Mouse (Mus musculus) heart, adult 8-10 months (tissue): ENCODE measurements around the gene Kcnrg. TPM values are rescaled to one million over a fixed set of nuclear protein-coding genes. Genes with fewer than 3 reads are reported as not detected.
"Not testable (repeated sequence)": the region's sequence is repeated elsewhere in the genome, so short reads cannot be mapped to it uniquely, and the experiment has no call there.

ENCODE experiments used
- DNase-seq: peaks from one replicate; pipeline ENCODE4 v3.0.0; 2022; ENCODE audit warnings: low spot score
- total RNA-seq, 4 experiments: library from RNA; stranded (reverse); gene quantifications; 2 replicates each; pipeline ENCODE4 v1.2.4; 2022

Gene Kcnrg
- under 1 TPM in 2 of 4 experiments, not detected in 2; 0.12 to 0.16 TPM for total RNA-seq

GRCm38 (mm10) chr14:61607157-61607556, at the start of gene Kcnrg:
Kcnrg (plus strand) TSS chr14:61607457.
- DNase-seq = no peak

- no peak for DNase-seq
Measured at GRCm38 (mm10) chr14:61558901-61559300, 48.4 kb upstream of the Kcnrg start.

- no peak for DNase-seq
Measured at GRCm38 (mm10) chr14:61559856-61560255, 47.4 kb upstream of the Kcnrg start.

GRCm38 (mm10) chr14:61566211-61566610, 41.0 kb upstream of the Kcnrg start:
- not testable (repeated sequence) for DNase-seq

GRCm38 (mm10) chr14:61569344-61569743, 37.9 kb upstream of the Kcnrg start:
- no peak for DNase-seq

GRCm38 (mm10) chr14:61571366-61571765, 35.9 kb upstream of the Kcnrg start:
- peak; percentile 82 for DNase-seq

- no peak for DNase-seq
Measured at GRCm38 (mm10) chr14:61572131-61572530, 35.1 kb upstream of the Kcnrg start.

- peak; percentile 49 for DNase-seq
Measured at GRCm38 (mm10) chr14:61575066-61575465, 32.2 kb upstream of the Kcnrg start.

GRCm38 (mm10) chr14:61575941-61576340, 31.3 kb upstream of the Kcnrg start:
- DNase-seq = no peak

GRCm38 (mm10) chr14:61589288-61590065, 17.8 kb upstream of the Kcnrg start:
- no peak for DNase-seq

GRCm38 (mm10) chr14:61596719-61597426, 10.4 kb upstream of the Kcnrg start:
- no peak for DNase-seq

- DNase-seq = no peak
Measured at GRCm38 (mm10) chr14:61597968-61598367, 9.3 kb upstream of the Kcnrg start, which contains the start of gene Trim13. Trim13 (plus strand) TSS chr14:61598247.

GRCm38 (mm10) chr14:61599057-61599806, 8.0 kb upstream of the Kcnrg start:
- peak; percentile 91 for DNase-seq

- no peak for DNase-seq
Measured at GRCm38 (mm10) chr14:61601348-61601747, 5.9 kb upstream of the Kcnrg start.

- no peak for DNase-seq
Measured at GRCm38 (mm10) chr14:61603069-61603755, 4.0 kb upstream of the Kcnrg start.

GRCm38 (mm10) chr14:61604081-61604480, 3.2 kb upstream of the Kcnrg start:
- no peak for DNase-seq

- not testable (repeated sequence) for DNase-seq
Measured at GRCm38 (mm10) chr14:61606088-61606487, 1.2 kb upstream of the Kcnrg start.

GRCm38 (mm10) chr14:61611766-61612165, 4.5 kb downstream of the Kcnrg start:
- DNase-seq = no peak

GRCm38 (mm10) chr14:61613319-61613718, 6.1 kb downstream of the Kcnrg start:
- DNase-seq = no peak

- no peak for DNase-seq
Measured at GRCm38 (mm10) chr14:61620371-61620770, 13.1 kb downstream of the Kcnrg start.

GRCm38 (mm10) chr14:61635969-61636368, 28.7 kb downstream of the Kcnrg start:
- no peak for DNase-seq

- no peak for DNase-seq
Measured at GRCm38 (mm10) chr14:61642668-61643067, 35.4 kb downstream of the Kcnrg start.
